8 mouse cellular contexts compared by ENCODE assay signal in the genomic region with DNA sequence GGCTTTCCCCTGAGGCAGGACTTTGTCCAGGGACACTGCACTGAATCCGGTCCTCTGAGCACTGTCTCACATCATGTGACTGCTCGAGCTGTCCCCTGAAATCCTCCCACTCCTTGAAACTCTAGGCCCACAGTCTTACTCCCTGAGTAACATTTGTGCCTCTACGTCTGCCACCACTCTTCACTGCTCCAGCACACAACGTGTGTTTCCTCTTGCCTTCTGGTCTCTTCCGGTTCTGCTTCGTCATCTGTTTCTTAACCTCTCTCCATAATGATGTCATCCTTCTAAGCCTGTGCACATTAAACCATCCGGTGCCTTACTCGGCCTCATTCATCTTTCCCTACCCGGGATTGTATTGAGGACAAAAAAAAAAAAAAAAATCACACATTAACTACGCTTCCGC. TPM values are rescaled to one million over a fixed set of nuclear protein-coding genes. Genes with fewer than 3 reads are reported as not detected.
A peak's percentile ranks its signal among the peaks of the same experiment; 100 is the strongest.
DNase-seq lines count a peak whose midpoint lies in the region; ATAC-seq lines count a peak whose summit lies in the region.
"Had no signal": no experiment of that assay in that cellular context is flagged by ENCODE, and none has a peak within 500 bp of the region (broad histone marks: within the 10 kb centered on the region; RNA-seq: fewer than 3 reads in every experiment).

No protein-coding gene starts in this region.

- WGBS in lung, embryonic 16.5 days, result 52% methylated on average over 11 of the region's 11 CpGs
- WGBS in forebrain, embryonic 11.5 days, result 61% methylated on average over 11 of the region's 11 CpGs
- WGBS in kidney, embryonic 15.5 days, result 34% methylated on average over 11 of the region's 11 CpGs
- WGBS in stomach, embryonic 14.5 days, result 43% methylated on average over 11 of the region's 11 CpGs

- H3K27ac ChIP-seq in lung, embryonic 16.5 days (ENCODE audit: low read length), result peak overlapping the region; percentile 61; the same call in 1 of the 2 replicates
- no peak overlapping the region for H3K27ac ChIP-seq in forebrain, embryonic 11.5 days (ENCODE audit: low read depth, low read length)
- peak overlapping the region; percentile 70; the same call in 1 of the 2 replicates for H3K27ac ChIP-seq in kidney, embryonic 15.5 days
- H3K27ac ChIP-seq in stomach, embryonic 14.5 days (ENCODE audit: low read length), result 0 out of 2 replicates have a peak overlapping the region, but pooled peaks have one; percentile 17

- H3K27me3 ChIP-seq in lung, embryonic 16.5 days (ENCODE audit: control insufficient read depth, insufficient read depth, low read depth, low read length), result no peaks in the 10 kb centered on the region
- H3K27me3 ChIP-seq in forebrain, embryonic 11.5 days (ENCODE audit: control insufficient read depth, insufficient read depth, low read length), result no peaks in the 10 kb centered on the region
- H3K27me3 ChIP-seq in kidney, embryonic 15.5 days, result no peaks in the 10 kb centered on the region
- no peaks in the 10 kb centered on the region for H3K27me3 ChIP-seq in stomach, embryonic 14.5 days (ENCODE audit: control insufficient read depth, insufficient read depth, low read length)

- H3K4me2 ChIP-seq in lung, embryonic 16.5 days (ENCODE audit: low read depth, low read length), result no peak overlapping the region
- no peak overlapping the region for H3K4me2 ChIP-seq in forebrain, embryonic 11.5 days (ENCODE audit: low read depth, low read length, severe bottlenecking)
- no peak overlapping the region for H3K4me2 ChIP-seq in kidney, embryonic 15.5 days
- H3K4me2 ChIP-seq in stomach, embryonic 14.5 days (replicated peaks; ENCODE audit: low read depth, low read length), result no peak overlapping the region

- no peak overlapping the region for H3K9ac ChIP-seq in lung, embryonic 16.5 days (ENCODE audit: low read length)
- H3K9ac ChIP-seq in forebrain, embryonic 11.5 days (ENCODE audit: low read length), result no peak overlapping the region
- H3K9ac ChIP-seq in kidney, embryonic 15.5 days, result no peak overlapping the region
- H3K9ac ChIP-seq in stomach, embryonic 14.5 days (replicated peaks; ENCODE audit: low read depth, low read length), result no peak overlapping the region

- peak; percentile 69 for ATAC-seq in lung, embryonic 16.5 days (ENCODE audit: low read depth)
- ATAC-seq in forebrain, embryonic 11.5 days (replicated peaks; ENCODE audit: low FRiP score), result peak; percentile 42
- ATAC-seq in kidney, embryonic 15.5 days (replicated peaks; ENCODE audit: low FRiP score), result peak; percentile 68; the same call in 1 of the 2 replicates
- ATAC-seq in stomach, embryonic 14.5 days (ENCODE audit: insufficient number of reproducible peaks, insufficient read depth, low FRiP score, low read depth), result no peak

- no peaks in the 10 kb centered on the region for H3K9me3 ChIP-seq in lung, embryonic 16.5 days (ENCODE audit: control insufficient read depth, low read length)
- H3K9me3 ChIP-seq in forebrain, embryonic 11.5 days (ENCODE audit: control insufficient read depth, low read length), result no peaks in the 10 kb centered on the region
- H3K9me3 ChIP-seq in kidney, embryonic 15.5 days (replicated peaks), result no peaks in the 10 kb centered on the region
- H3K9me3 ChIP-seq in stomach, embryonic 14.5 days (ENCODE audit: control insufficient read depth, low read depth, low read length), result no peaks in the 10 kb centered on the region

- H3K4me1 ChIP-seq in lung, embryonic 16.5 days (replicated peaks; ENCODE audit: control insufficient read depth, insufficient read depth, low read length), result 0 out of 2 replicates have a peak, but pooled peaks cover 2% of the 10 kb centered on the region
- no peaks in the 10 kb centered on the region; the same call in 1 of the 2 replicates for H3K4me1 ChIP-seq in forebrain, embryonic 11.5 days (replicated peaks; ENCODE audit: control insufficient read depth, insufficient read depth, low read length)
- H3K4me1 ChIP-seq in kidney, embryonic 15.5 days, result peaks cover 35% of the 10 kb centered on the region
- H3K4me1 ChIP-seq in stomach, embryonic 14.5 days (ENCODE audit: control insufficient read depth, insufficient read depth, low read length), result 0 out of 2 replicates have a peak, but pooled peaks cover 2% of the 10 kb centered on the region

- H3K4me3 ChIP-seq in lung, embryonic 16.5 days (ENCODE audit: low read length), result no peak overlapping the region
- H3K4me3 ChIP-seq in forebrain, embryonic 11.5 days (ENCODE audit: low read depth, low read length), result no peak overlapping the region
- H3K4me3 ChIP-seq in kidney, embryonic 15.5 days (replicated peaks), result no peak overlapping the region
- no peak overlapping the region for H3K4me3 ChIP-seq in stomach, embryonic 14.5 days (ENCODE audit: low read depth, low read length)
- H3K4me3 ChIP-seq: myocyte had no signal

- DNase-seq in lung, postnatal 25 days (ENCODE audit: low spot score), result no peak
- DNase-seq in forebrain, embryonic 11.5 days (ENCODE audit: low spot score), result no peak
- no peak for DNase-seq in cerebellum, postnatal 14 days
- DNase-seq in cerebellum, adult 18-20 months, result no peak

- H3K36me3 ChIP-seq in lung, embryonic 16.5 days (ENCODE audit: control insufficient read depth, insufficient read depth, low read length), result no peaks in the 10 kb centered on the region
- no peaks in the 10 kb centered on the region for H3K36me3 ChIP-seq in forebrain, embryonic 11.5 days (ENCODE audit: control insufficient read depth, insufficient read depth, low read length)
- no peaks in the 10 kb centered on the region for H3K36me3 ChIP-seq in kidney, embryonic 15.5 days
- H3K36me3 ChIP-seq in stomach, embryonic 14.5 days (ENCODE audit: control insufficient read depth, insufficient read depth, low read length), result no peaks in the 10 kb centered on the region

RNA-seq across cellular contexts. Expression of a gene that starts 28.2 kb away (rescaled TPM):
- 16.8 and 17.6 TPM in 2 replicates for polyA plus RNA-seq in lung, embryonic 16.5 days (2015; fragmentation: Nextera tagmentation; extraction: Ambion mirVana)
- 39.1 and 42.2 TPM in 2 replicates for polyA plus RNA-seq in forebrain, embryonic 11.5 days (2014; fragmentation: Nextera tagmentation; extraction: Ambion mirVana)
- 21.9 and 22.9 TPM in 2 replicates for polyA plus RNA-seq in kidney, embryonic 15.5 days (2015; fragmentation: Nextera tagmentation; extraction: Ambion mirVana)
- polyA plus RNA-seq in stomach, embryonic 14.5 days (2014; fragmentation: Nextera tagmentation; extraction: Ambion mirVana), result 26.7 and 27.3 TPM in 2 replicates
